Mouse (Mus musculus): ENCODE data around the gene Arpc1b. TPM values are rescaled to one million over a fixed set of nuclear protein-coding genes. Genes with fewer than 3 reads are reported as not detected.
A peak's percentile ranks its signal among the peaks of the same experiment; 100 is the strongest.
"Not testable (repeated sequence)": the region's sequence is repeated elsewhere in the genome, so short reads cannot be mapped to it uniquely, and the experiment has no call there.

The Arpc1b gene
- 185 and 195 TPM in 2 replicates for polyA plus RNA-seq (2015; fragmentation: Nextera tagmentation; extraction: Ambion mirVana)

GRCm38 (mm10) chr5:145114071-145114605 lies at the start of gene Arpc1b:
Gene Arpc1b, plus strand, starts transcription at chr5:145114215.
- under 1% methylated on average over 53 of the region's 53 CpGs for WGBS (ENCODE audit: insufficient replicate concordance)
- H3K9me3 ChIP-seq (replicated peaks), result no peaks in the 10 kb centered on the region
- H3K4me1 ChIP-seq (replicated peaks), result peaks cover 41% of the 10 kb centered on the region
- peak within 1 kb of the TSS; percentile 83 for H3K4me2 ChIP-seq
- peaks cover 8% of the 10 kb centered on the region; the same call in 1 of the 2 replicates for H3K27me3 ChIP-seq
- H3K36me3 ChIP-seq (replicated peaks), result peaks cover 18% of the 10 kb centered on the region
- peak within 1 kb of the TSS; percentile 64 for H3K27ac ChIP-seq (replicated peaks)
- peak; percentile 67 for ATAC-seq (ENCODE audit: insufficient read depth)
- peak within 1 kb of the TSS; percentile 59 for H3K9ac ChIP-seq
- H3K4me3 ChIP-seq (replicated peaks), result peak within 1 kb of the TSS; percentile 66

- WGBS (ENCODE audit: insufficient replicate concordance), result 88% methylated on average over 1 of the region's 1 CpGs
- Histone ChIP-seq H3K27ac (replicated peaks) (no peak overlapping the region), H3K27me3 (0 out of 2 replicates have a peak, but pooled peaks cover 4% of the 10 kb centered on the region), H3K36me3 (replicated peaks) (no peaks in the 10 kb centered on the region), H3K4me2 (no peak overlapping the region), H3K9me3 (replicated peaks) (no peaks in the 10 kb centered on the region), H3K4me3 (replicated peaks) (no peak overlapping the region), H3K4me1 (replicated peaks) (no peaks in the 10 kb centered on the region), H3K9ac (no peak overlapping the region)
- ATAC-seq (ENCODE audit: insufficient read depth), result no peak
Observed at GRCm38 (mm10) chr5:145064765-145065340, 49.2 kb upstream of the Arpc1b start.

DNA sequence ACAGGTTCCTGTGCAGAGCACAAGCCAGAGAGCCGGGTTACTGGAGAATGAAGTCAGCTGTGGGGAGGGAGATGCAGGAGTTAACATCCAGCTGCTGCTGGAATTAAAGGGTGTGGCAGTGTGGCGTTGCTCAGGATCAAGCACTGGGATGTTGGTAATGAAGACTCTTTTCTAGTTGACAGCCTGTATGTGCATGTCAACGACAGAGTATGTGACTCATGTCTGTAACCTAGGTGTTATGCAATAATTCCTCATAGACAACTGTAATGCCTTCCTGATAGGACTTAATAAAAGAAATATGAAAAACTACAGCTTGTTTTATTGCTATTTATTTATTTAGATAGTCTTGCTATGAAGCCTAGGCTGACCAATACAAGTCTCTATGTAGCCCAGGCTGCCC lies 45.2 kb upstream of the Arpc1b start:
- 40% methylated on average over 3 of the region's 3 CpGs for WGBS (ENCODE audit: insufficient replicate concordance)
- Histone ChIP-seq H3K36me3 (replicated peaks) (no peaks in the 10 kb centered on the region), H3K4me1 (replicated peaks) (no peaks in the 10 kb centered on the region), H3K4me3 (replicated peaks) (no peak overlapping the region), H3K27ac (replicated peaks) (no peak overlapping the region), H3K9ac (no peak overlapping the region), H3K27me3 (0 out of 2 replicates have a peak, but pooled peaks cover 4% of the 10 kb centered on the region), H3K9me3 (replicated peaks) (no peaks in the 10 kb centered on the region), H3K4me2 (no peak overlapping the region)
- ATAC-seq (ENCODE audit: insufficient read depth), result no peak

DNA sequence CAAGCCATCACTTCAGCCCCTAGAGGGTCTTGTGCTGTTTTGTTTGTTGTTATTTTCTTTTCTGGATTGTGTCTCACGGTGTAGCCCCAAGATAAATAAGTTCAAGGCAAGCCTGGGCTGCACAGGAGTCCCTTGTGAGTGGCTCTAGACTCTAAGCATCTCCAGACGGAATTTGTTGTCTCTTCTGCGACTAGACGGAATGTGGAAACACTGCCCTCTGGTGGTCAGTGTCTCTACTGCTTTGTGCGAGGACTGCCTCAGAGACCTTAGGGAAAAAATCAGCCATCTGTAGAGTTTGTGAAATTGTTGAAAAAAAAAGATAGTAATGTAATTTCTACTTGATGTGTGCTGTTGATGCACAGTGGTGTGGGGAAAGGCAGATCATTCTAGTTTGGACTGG lies 44.3 kb upstream of the Arpc1b start:
- WGBS (ENCODE audit: insufficient replicate concordance), result under 1% methylated on average over 5 of the region's 5 CpGs
- Histone ChIP-seq H3K27me3 (0 out of 2 replicates have a peak, but pooled peaks cover 4% of the 10 kb centered on the region), H3K4me3 (replicated peaks) (no peak overlapping the region), H3K9ac (no peak overlapping the region), H3K9me3 (replicated peaks) (no peaks in the 10 kb centered on the region), H3K4me1 (replicated peaks) (no peaks in the 10 kb centered on the region), H3K4me2 (no peak overlapping the region), H3K27ac (replicated peaks) (no peak overlapping the region), H3K36me3 (replicated peaks) (no peaks in the 10 kb centered on the region)
- ATAC-seq (ENCODE audit: insufficient read depth), result no peak

DNA sequence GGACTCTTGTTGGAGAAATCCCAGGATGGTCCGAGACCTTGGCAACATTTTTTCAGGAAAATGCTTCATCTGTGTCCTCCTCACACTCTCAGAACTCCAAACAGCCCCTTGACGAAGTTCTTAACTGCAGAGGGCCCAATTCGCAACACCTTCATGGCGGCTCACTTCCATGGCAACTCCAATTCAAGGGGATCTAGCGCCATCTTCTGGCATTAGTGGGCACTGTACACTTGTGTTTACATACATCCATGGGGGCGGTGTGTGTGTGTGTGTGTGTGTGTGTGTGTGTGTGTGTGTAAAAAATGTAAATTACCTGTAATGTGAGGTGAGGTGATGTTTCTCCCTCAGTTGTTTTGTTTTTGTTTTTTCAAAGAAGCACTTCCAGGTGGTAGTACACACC lies 42.7 kb upstream of the Arpc1b start:
- ATAC-seq (ENCODE audit: insufficient read depth), result no peak

GRCm38 (mm10) chr5:145075081-145075480 lies 38.9 kb upstream of the Arpc1b start:
- H3K36me3 ChIP-seq (replicated peaks), result no peaks in the 10 kb centered on the region
- H3K4me3 ChIP-seq (replicated peaks), result no peak overlapping the region
- no peaks in the 10 kb centered on the region for H3K4me1 ChIP-seq (replicated peaks)
- ATAC-seq (ENCODE audit: insufficient read depth), result no peak
- no peak overlapping the region for H3K9ac ChIP-seq
- no peak overlapping the region for H3K4me2 ChIP-seq
- no peak overlapping the region for H3K27ac ChIP-seq (replicated peaks)
- H3K9me3 ChIP-seq (replicated peaks), result no peaks in the 10 kb centered on the region
- 46% methylated on average over 3 of the region's 3 CpGs for WGBS (ENCODE audit: insufficient replicate concordance)
- no peaks in the 10 kb centered on the region for H3K27me3 ChIP-seq

More for the DNA sequence above, 42.7 kb upstream of the Arpc1b start:
- Histone ChIP-seq H3K4me3 (replicated peaks) (no peak overlapping the region), H3K36me3 (replicated peaks) (no peaks in the 10 kb centered on the region), H3K9me3 (replicated peaks) (no peaks in the 10 kb centered on the region), H3K4me2 (no peak overlapping the region), H3K9ac (no peak overlapping the region), H3K27ac (replicated peaks) (no peak overlapping the region), H3K4me1 (replicated peaks) (no peaks in the 10 kb centered on the region), H3K27me3 (0 out of 2 replicates have a peak, but pooled peaks cover 4% of the 10 kb centered on the region)
- 40% methylated on average over 6 of the region's 6 CpGs for WGBS (ENCODE audit: insufficient replicate concordance)

DNA sequence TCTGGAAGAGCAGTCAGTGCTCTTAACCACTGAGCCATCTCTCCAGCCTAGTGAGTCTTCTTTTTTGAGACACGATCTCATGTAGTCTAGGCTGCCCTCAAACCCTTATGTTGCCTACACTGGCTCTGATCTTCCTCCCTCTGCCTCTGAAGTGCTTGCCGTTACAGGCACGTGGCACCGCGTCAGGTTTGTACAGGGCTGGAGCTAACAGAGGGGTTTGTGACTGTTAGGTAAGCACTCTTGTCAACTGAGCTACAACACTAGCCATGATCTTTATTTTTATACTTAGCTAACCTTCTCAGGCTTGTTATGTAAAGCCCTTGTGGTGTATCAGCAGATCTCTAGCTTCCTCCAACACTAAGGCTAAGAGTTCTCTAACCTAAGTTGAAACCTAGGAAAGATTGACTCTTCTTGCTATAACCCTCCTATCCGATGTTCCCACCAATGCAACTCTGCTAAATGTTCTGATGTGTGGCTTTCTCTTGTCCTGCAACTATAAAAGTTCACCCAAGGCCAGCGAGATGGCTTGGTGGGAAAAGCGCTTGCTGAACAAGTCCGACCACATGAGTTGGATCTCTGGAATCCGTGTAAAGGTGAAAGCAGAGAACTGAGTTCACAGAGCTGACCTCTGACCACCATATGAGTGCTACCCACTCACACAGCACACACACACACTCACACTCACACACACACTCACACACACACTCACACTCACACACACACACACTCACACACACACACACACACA lies 32.0 kb upstream of the Arpc1b start:
- H3K4me2 ChIP-seq, result no peak overlapping the region
- H3K27ac ChIP-seq (replicated peaks), result no peak overlapping the region
- no peak overlapping the region for H3K4me3 ChIP-seq (replicated peaks)
- H3K9me3 ChIP-seq (replicated peaks), result no peaks in the 10 kb centered on the region
- H3K27me3 ChIP-seq, result no peaks in the 10 kb centered on the region
- H3K9ac ChIP-seq, result no peak overlapping the region
- no peaks in the 10 kb centered on the region for H3K36me3 ChIP-seq (replicated peaks)
- no peak for ATAC-seq (ENCODE audit: insufficient read depth)
- 77% methylated on average over 10 of the region's 10 CpGs for WGBS (ENCODE audit: insufficient replicate concordance)
- H3K4me1 ChIP-seq (replicated peaks), result peaks cover 26% of the 10 kb centered on the region

- WGBS (ENCODE audit: insufficient replicate concordance), result 40% methylated on average over 6 of the region's 6 CpGs
- H3K4me3 ChIP-seq (replicated peaks), result peak overlapping the region; percentile 94
- H3K27ac ChIP-seq (replicated peaks), result peak overlapping the region; percentile 73; the same call in 1 of the 2 replicates
- H3K9ac ChIP-seq, result peak overlapping the region; percentile 93
- not testable (repeated sequence) for H3K27me3 ChIP-seq; H3K36me3 ChIP-seq (replicated peaks); H3K9me3 ChIP-seq (replicated peaks)
- H3K4me2 ChIP-seq, result peak overlapping the region; percentile 85
- 0 out of 2 replicates have a peak, but pooled peaks have one; percentile 1 for ATAC-seq (ENCODE audit: insufficient read depth)
- H3K4me1 ChIP-seq (replicated peaks), result peaks cover 26% of the 10 kb centered on the region
Observed at GRCm38 (mm10) chr5:145083201-145083600, 30.8 kb upstream of the Arpc1b start.

DNA sequence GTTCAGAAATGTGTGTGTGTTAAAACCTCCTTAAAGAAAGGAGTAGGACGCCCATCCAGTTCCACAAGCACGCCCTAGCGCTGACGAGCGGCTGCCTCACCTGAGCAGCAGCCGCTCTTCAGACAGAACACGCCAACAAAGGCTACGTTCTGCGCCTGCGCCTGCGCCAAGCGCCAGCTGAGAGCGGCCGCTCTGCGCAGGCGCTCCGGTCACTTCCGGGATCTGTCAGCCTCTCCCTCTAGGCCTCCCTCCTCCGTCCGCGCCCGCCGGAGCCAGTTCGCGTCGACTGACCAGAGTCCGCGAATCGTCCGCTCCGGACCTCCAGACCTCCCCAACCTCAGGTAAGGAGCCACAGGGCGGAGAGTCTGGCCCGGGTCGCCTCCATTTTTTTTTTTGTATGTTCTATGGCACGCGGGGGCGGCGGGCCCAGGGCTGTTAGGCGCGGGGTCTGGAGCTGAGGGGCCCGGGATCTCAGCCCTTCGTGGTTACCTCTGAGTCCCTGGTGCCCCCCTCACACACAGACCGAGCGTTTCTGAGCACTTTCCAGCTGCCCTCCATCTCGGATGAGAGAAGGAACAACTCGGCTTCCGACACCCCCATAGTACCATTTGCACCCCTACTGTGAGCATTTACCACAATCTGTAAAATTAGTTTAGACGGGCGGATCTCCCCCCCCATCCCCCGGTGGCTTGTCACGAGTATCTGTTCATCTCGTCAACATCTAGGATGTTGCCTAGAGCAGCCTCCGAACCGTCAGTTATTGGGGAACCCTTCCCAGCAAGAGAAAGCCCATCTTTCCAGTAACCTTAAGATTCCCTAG lies 30.2 kb upstream of the Arpc1b start, which contains the start of the genes Arpc1a and Kpna7:
Gene Arpc1a (plus strand): TSS at position 199 of the 820 bp plus-strand sequence.
Gene Kpna7 (minus strand): TSS at position 399 of the 820 bp plus-strand sequence.
- Histone ChIP-seq H3K4me2 (peak within 1 kb of the TSS; percentile 85), H3K27ac (replicated peaks) (peak within 1 kb of the TSS; percentile 73), H3K27me3 (no peaks in the 10 kb centered on the region), H3K4me3 (replicated peaks) (peak within 1 kb of the TSS; percentile 94), H3K36me3 (replicated peaks) (peaks cover 10% of the 10 kb centered on the region; the same call in 1 of the 2 replicates), H3K9me3 (replicated peaks) (no peaks in the 10 kb centered on the region), H3K4me1 (replicated peaks) (peaks cover 26% of the 10 kb centered on the region), H3K9ac (peak within 1 kb of the TSS; percentile 93)
- ATAC-seq (ENCODE audit: insufficient read depth), result peak; percentile 97
- WGBS (ENCODE audit: insufficient replicate concordance), result under 1% methylated on average over 54 of the region's 54 CpGs

DNA sequence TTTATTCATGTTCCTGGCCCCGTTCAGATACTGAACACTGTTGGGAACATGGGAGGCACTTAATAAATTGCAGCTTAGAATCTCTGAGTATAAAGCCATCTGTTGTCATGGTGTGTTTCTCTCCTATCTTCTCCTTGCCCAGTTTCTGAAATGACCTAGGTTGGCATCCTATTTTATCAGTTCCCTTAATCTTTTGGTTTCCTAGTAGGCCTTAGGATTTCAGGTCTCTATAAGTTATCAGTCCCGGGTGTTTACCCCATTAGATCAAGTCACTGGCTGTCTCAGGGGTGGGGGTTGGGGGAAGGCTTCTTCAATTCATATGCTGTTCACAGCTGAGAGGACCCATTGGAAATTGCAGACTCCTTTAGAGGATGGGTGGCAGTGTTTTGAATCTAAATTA lies 29.2 kb upstream of the Arpc1b start:
- no peaks in the 10 kb centered on the region for H3K27me3 ChIP-seq
- 38% methylated on average over 2 of the region's 2 CpGs for whole genome bisulfite sequencing (ENCODE audit: insufficient replicate concordance)
- peaks cover 10% of the 10 kb centered on the region; the same call in 1 of the 2 replicates for H3K36me3 ChIP-seq (replicated peaks)
- H3K9me3 ChIP-seq (replicated peaks), result no peaks in the 10 kb centered on the region
- no peak for ATAC-seq (ENCODE audit: insufficient read depth)
- 0 out of 2 replicates have a peak overlapping the region, but pooled peaks have one; percentile 73 for H3K27ac ChIP-seq (replicated peaks)
- H3K4me1 ChIP-seq (replicated peaks), result peaks cover 32% of the 10 kb centered on the region
- H3K4me3 ChIP-seq (replicated peaks), result peak overlapping the region; percentile 94
- peak overlapping the region; percentile 93 for H3K9ac ChIP-seq
- peak overlapping the region; percentile 85 for H3K4me2 ChIP-seq

Data from liver, embryonic 15.5 days (tissue).